Mouse (Mus musculus) heart, postnatal 0 days (tissue): ENCODE data around the gene Tbxas1.

Experiments
- CTCF ChIP-seq: IDR thresholded peaks from 2 replicates; pipeline ENCODE4 v1.5.1; 2016; ENCODE audit warnings: antibody characterized with exemption, control low read depth, low read depth
- EP300 ChIP-seq: IDR thresholded peaks from 2 replicates; pipeline ENCODE4 v1.6.1; 2016; ENCODE audit warnings: antibody characterized with exemption, low read depth

DNA sequence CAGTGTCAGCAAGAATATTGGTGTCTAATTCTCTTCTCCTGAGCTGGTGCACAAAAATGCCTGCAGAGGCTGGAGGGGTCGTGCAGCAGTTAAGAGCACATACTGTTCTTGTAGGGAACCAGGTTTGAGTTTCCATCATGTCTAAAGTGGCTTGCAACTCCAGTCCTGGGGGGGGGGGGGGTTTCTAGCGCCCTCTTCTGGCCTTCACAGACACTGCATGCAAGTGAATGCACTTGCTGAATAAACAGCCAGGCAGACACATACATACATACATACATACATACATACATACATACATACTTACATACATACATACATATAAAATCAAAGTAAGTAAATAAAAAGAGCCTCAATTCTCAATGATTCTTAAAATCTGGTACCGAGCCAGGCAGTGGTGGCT lies 183.2 kb downstream of the Tbxas1 start:
- TF ChIP-seq CTCF (peak; percentile 30; the same call in 1 of the 2 replicates), EP300 (no peak)
